Mouse (Mus musculus) bone marrow, adult 2 months (tissue): Measurements from ENCODE around the gene Fam83g.

ENCODE experiments used
- CTCF ChIP-seq: fragments of 200-500 bp; IDR thresholded peaks from 2 replicates; pipeline ENCODE4 v1.5.1; 2011; ENCODE audit warnings: low read length, control low read depth; ENCODE audit not compliant: control insufficient read depth, insufficient read depth
- POLR2A ChIP-seq: fragments of 200-500 bp; IDR thresholded peaks from 2 replicates; pipeline ENCODE4 v1.6.1; 2011; ENCODE audit warnings: low read depth, mild to moderate bottlenecking, control low read depth, low read length, borderline replicate concordance; ENCODE audit not compliant: control insufficient read depth

GRCm38 (mm10) chr11:61654786-61655311 is 29.0 kb upstream of the Fam83g start:
- TF ChIP-seq CTCF (no peak), POLR2A (no peak)
